In the genomic region with DNA sequence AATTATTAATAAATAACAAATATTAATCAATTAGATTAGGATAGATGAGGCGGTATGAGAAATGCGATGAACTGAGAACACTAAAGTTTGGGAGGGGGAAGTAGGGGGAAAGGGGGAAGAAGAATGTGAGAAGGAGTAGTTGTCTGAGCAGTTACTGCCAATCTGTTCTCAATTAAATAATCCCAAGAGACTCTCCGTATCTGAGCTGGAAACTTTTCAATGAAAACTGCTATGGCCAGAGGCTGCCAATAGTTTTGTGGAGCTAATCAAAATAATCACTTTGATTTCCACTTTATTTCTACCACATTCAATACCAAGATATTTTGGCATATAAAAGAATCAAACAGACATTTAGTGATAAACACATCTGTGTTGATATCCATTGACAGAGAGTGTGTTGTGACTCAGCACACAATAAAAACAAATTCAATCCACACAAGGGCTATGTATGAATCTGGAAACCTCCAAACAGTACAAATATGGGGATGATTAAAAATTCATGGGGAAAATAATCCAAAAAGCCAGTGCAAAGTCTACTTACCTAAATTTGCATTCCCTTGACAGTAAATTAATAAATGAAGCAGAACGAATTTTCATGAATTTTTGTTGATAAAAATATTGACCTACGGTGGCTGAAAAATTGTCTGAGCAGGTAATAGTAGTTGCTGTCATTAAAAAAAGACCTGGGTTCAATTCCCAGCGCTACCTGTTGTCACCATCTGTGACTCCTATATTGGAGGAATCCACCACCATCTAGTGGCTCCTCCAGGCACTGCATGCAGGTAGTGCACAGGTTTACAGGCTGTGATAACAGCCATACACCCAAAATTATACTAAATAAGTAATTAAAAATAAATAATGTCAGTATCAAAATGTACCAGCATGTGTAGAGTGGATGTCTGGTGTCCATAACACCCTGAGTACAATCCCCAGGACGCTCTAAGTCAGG, we compare ENCODE assay signal across 18 mouse cellular contexts.
DNase-seq lines count a peak whose midpoint lies in the region; ATAC-seq and TF ChIP-seq lines count a peak whose summit lies in the region.
"Had no signal": no experiment of that assay in that cellular context is flagged by ENCODE, and none has a peak within 500 bp of the region (broad histone marks: within the 10 kb centered on the region; RNA-seq: fewer than 3 reads in every experiment).

No protein-coding gene starts in this region.

- peak; percentile 20 for DNase-seq in forebrain, postnatal 0 days
- no peak for DNase-seq in liver, adult 2 months (ENCODE audit: extremely low read depth, low read depth, low spot score)
- DNase-seq in ES-CJ7 (ENCODE audit: low read depth, low spot score): peak; percentile 35
- no peak for DNase-seq in heart, postnatal 4 days
- no peak for DNase-seq in adrenal gland, adult (ENCODE audit: inconsistent age in 2 of 2, low spot score in 1 of 2)
- DNase-seq: embryo, embryonic 11 days; heart, postnatal 36 days; liver, embryonic 13.5 days; lung, postnatal 4 days; right cerebral cortex, postnatal 25 days; thymus, adult 2 months had no signal

- 69% methylated on average over 7 of the region's 7 CpGs for WGBS in forebrain, postnatal 0 days
- 81% methylated on average over 7 of the region's 7 CpGs for WGBS in forebrain, embryonic 12.5 days
- WGBS in liver, adult 2 months: 77% methylated on average over 7 of the region's 7 CpGs
- 62% methylated on average over 7 of the region's 7 CpGs for WGBS in liver, embryonic 12.5 days (ENCODE audit: insufficient replicate concordance)

- no peaks in the 10 kb centered on the region for H3K36me3 ChIP-seq in forebrain, postnatal 0 days (ENCODE audit: insufficient read depth)
- H3K36me3 ChIP-seq in forebrain, embryonic 12.5 days (replicated peaks): no peaks in the 10 kb centered on the region
- no peaks in the 10 kb centered on the region for H3K36me3 ChIP-seq in liver, adult 2 months (ENCODE audit: control insufficient read depth, insufficient read depth, low read length)
- H3K36me3 ChIP-seq in liver, embryonic 12.5 days: no peaks in the 10 kb centered on the region
- H3K36me3 ChIP-seq: heart, embryonic 10.5 days; liver, embryonic 13.5 days; midbrain, embryonic 12.5 days had no signal

- H3K27ac ChIP-seq in forebrain, postnatal 0 days (ENCODE audit: low read depth, low read length): no peak overlapping the region
- no peak overlapping the region for H3K27ac ChIP-seq in forebrain, embryonic 12.5 days
- H3K27ac ChIP-seq in liver, adult 2 months (replicated peaks; ENCODE audit: insufficient read depth, low read depth, low read length): no peak overlapping the region
- no peak overlapping the region for H3K27ac ChIP-seq in liver, embryonic 12.5 days
- no peak overlapping the region for H3K27ac ChIP-seq in cortical plate, adult 2 months (ENCODE audit: insufficient read depth, low read length)
- H3K27ac ChIP-seq: heart, embryonic 10.5 days; liver, embryonic 13.5 days; midbrain, embryonic 12.5 days had no signal

- no peaks in the 10 kb centered on the region for H3K4me1 ChIP-seq in forebrain, postnatal 0 days (ENCODE audit: insufficient read depth)
- no peaks in the 10 kb centered on the region for H3K4me1 ChIP-seq in forebrain, embryonic 12.5 days
- no peaks in the 10 kb centered on the region for H3K4me1 ChIP-seq in liver, adult 2 months (ENCODE audit: control insufficient read depth, insufficient read depth, low read length)
- no peaks in the 10 kb centered on the region for H3K4me1 ChIP-seq in liver, embryonic 12.5 days
- no peaks in the 10 kb centered on the region for H3K4me1 ChIP-seq in cortical plate, adult 2 months (ENCODE audit: control insufficient read depth, insufficient read depth, low read length)
- H3K4me1 ChIP-seq: heart, embryonic 10.5 days; liver, embryonic 13.5 days; midbrain, embryonic 12.5 days had no signal

- TF ChIP-seq CTCF in forebrain, postnatal 0 days (IDR thresholded peaks at IDR 0.05; ENCODE audit: low read depth): 0 out of 2 replicates have a peak, but pooled peaks have one; percentile 17
- peak; percentile 24; the same call in 1 of the 2 replicates for TF ChIP-seq CTCF in liver, adult 2 months (IDR thresholded peaks at IDR 0.05; ENCODE audit: low read depth, low read length)
- 0 out of 2 replicates have a peak, but pooled peaks have one; percentile 26 for TF ChIP-seq CTCF in cortical plate, adult 2 months (IDR thresholded peaks at IDR 0.05; ENCODE audit: extremely low read depth, insufficient read depth, low read length)

- H3K4me2 ChIP-seq in forebrain, postnatal 0 days (ENCODE audit: low read depth): no peak overlapping the region
- no peak overlapping the region for H3K4me2 ChIP-seq in forebrain, embryonic 12.5 days
- no peak overlapping the region for H3K4me2 ChIP-seq in liver, embryonic 12.5 days
- H3K4me2 ChIP-seq: liver, embryonic 13.5 days; midbrain, embryonic 12.5 days had no signal

- ATAC-seq in forebrain, postnatal 0 days: no peak
- no peak for ATAC-seq in forebrain, embryonic 12.5 days (ENCODE audit: low FRiP score)
- ATAC-seq in liver, embryonic 12.5 days: no peak
- ATAC-seq: inflammation-experienced regulatory T-cells, adult 6 months had no signal

- TF ChIP-seq POLR2A in liver, adult 2 months (IDR thresholded peaks at IDR 0.05; ENCODE audit: extremely low read depth, insufficient read depth, low read length): no peak
- TF ChIP-seq POLR2A in cortical plate, adult 2 months (IDR thresholded peaks at IDR 0.05; ENCODE audit: extremely low read depth, insufficient read depth, low read length): no peak

- H3K9me3 ChIP-seq in forebrain, postnatal 0 days (ENCODE audit: low read length): no peaks in the 10 kb centered on the region
- no peaks in the 10 kb centered on the region for H3K9me3 ChIP-seq in forebrain, embryonic 12.5 days
- H3K9me3 ChIP-seq in liver, embryonic 12.5 days (replicated peaks): no peaks in the 10 kb centered on the region
- H3K9me3 ChIP-seq: heart, embryonic 10.5 days; liver, embryonic 13.5 days; midbrain, embryonic 12.5 days had no signal

- no peak overlapping the region for H3K9ac ChIP-seq in forebrain, postnatal 0 days
- no peak overlapping the region for H3K9ac ChIP-seq in forebrain, embryonic 12.5 days
- no peak overlapping the region for H3K9ac ChIP-seq in liver, adult 2 months (ENCODE audit: low read depth, low read length)
- H3K9ac ChIP-seq in liver, embryonic 12.5 days: no peak overlapping the region
- H3K9ac ChIP-seq: liver, embryonic 13.5 days; midbrain, embryonic 12.5 days had no signal

- no peaks in the 10 kb centered on the region for H3K27me3 ChIP-seq in forebrain, postnatal 0 days (ENCODE audit: insufficient read depth, low read length)
- H3K27me3 ChIP-seq in forebrain, embryonic 12.5 days: no peaks in the 10 kb centered on the region
- H3K27me3 ChIP-seq in liver, adult 2 months (ENCODE audit: control insufficient read depth, insufficient read depth, low read length): no peaks in the 10 kb centered on the region
- H3K27me3 ChIP-seq in liver, embryonic 12.5 days (replicated peaks): no peaks in the 10 kb centered on the region
- H3K27me3 ChIP-seq: CH12.LX; liver, embryonic 13.5 days; midbrain, embryonic 12.5 days had no signal

- H3K4me3 ChIP-seq in forebrain, postnatal 0 days (ENCODE audit: low read depth, low read length): no peak overlapping the region
- H3K4me3 ChIP-seq in forebrain, embryonic 12.5 days (replicated peaks): no peak overlapping the region
- H3K4me3 ChIP-seq in liver, adult 2 months (ENCODE audit: insufficient read depth, low read depth, low read length): no peak overlapping the region
- H3K4me3 ChIP-seq in liver, embryonic 12.5 days: no peak overlapping the region
- H3K4me3 ChIP-seq in cortical plate, adult 2 months (ENCODE audit: insufficient read depth, low read length): no peak overlapping the region
- H3K4me3 ChIP-seq: heart, embryonic 10.5 days; liver, embryonic 13.5 days; midbrain, embryonic 12.5 days had no signal

- no peaks in the 10 kb centered on the region for H3K79me2 ChIP-seq in liver, adult 2 months (ENCODE audit: control insufficient read depth, insufficient read depth, low read length)

Comparison
In these comparisons a context has a peak if more than half of its experiments do, and no peak if none do; other contexts are left out.
1. DNase-seq: peak in forebrain, postnatal 0 days (single experiment) and ES-CJ7 (single experiment); none in liver, adult 2 months (single experiment), heart, postnatal 4 days (single experiment) and adrenal gland, adult (0 of 2).
2. Peak in every context shown above with its lines, with median percentiles within 50 percentile points of each other: CTCF ChIP-seq.